Mouse (Mus musculus): Measurements from ENCODE around the gene Slc25a44. TPM values are rescaled to one million over a fixed set of nuclear protein-coding genes. Genes with fewer than 3 reads are reported as not detected.

Gene Slc25a44
- total and polyA plus RNA-seq, 2 experiments from 2014 or later, result 34.1 to 68.6 TPM

DNA sequence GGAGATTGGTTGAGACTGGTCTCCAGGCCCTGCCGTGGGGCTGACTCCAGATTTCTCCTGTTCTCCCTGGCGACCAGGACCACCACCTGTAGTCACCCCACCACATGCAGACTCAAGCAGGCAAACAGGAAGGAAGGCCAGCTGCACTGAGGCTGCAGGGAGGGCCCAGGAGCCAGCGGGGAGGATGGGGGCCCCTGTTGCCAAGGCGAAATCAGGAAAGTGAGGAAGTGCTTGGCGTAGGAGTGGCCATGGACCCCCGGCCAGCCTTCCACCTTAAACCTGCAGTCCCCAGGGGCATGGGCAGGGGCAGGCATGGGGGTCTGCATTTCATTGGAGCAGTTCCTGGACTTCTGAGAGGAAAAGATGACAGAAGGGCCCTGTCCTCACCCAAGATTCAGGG, 63.8 kb downstream of the Slc25a44 start:
- Histone ChIP-seq H3K36me3 (ENCODE audit: insufficient read depth, low read length) (peaks cover 54% of the 10 kb centered on the region), H3K27me3 (ENCODE audit: insufficient read depth, low read length) (no peaks in the 10 kb centered on the region), H3K9ac (replicated peaks; ENCODE audit: low read length) (no peak overlapping the region), H3K4me2 (ENCODE audit: low read depth, low read length) (no peak overlapping the region), H3K9me3 (ENCODE audit: low read length) (no peaks in the 10 kb centered on the region), H3K4me3 (ENCODE audit: low read length) (no peak overlapping the region), H3K4me1 (ENCODE audit: insufficient read depth, low read length) (no peaks in the 10 kb centered on the region), H3K27ac (peak overlapping the region; percentile 68; the same call in 1 of the 2 replicates)
- no peak for DNase-seq (ENCODE audit: low spot score)
- WGBS, result 77% methylated on average over 6 of the region's 6 CpGs
- TF ChIP-seq CTCF (IDR thresholded peaks at IDR 0.05; ENCODE audit: low read depth), result no peak
- no peak for ATAC-seq

Small RNA genes within 50 kb of the gene (microRNA-seq; reads per million reads assigned to microRNA genes)
- gene Mir7011, result 0.18 to 0.36 reads per million in 2 experiments

Other genes starting within 250 kb of the Slc25a44 start
- 0.94 and 1.0 TPM in 2 replicates for gene Rhbg, start 170.4 kb downstream of the Slc25a44 start, total RNA-seq (2014; rRNA removed)
- 0.37 and 0.43 TPM in 2 replicates for gene Rhbg, start 170.4 kb downstream of the Slc25a44 start, polyA plus RNA-seq (2015; fragmentation: Nextera tagmentation; extraction: Ambion mirVana)
- 2.1 TPM in 1 of 2 replicates, not detected in the other for gene Gm38392, start 137.9 kb downstream of the Slc25a44 start, total RNA-seq (2014; rRNA removed)
- 0.21 and 0.24 TPM in 2 replicates for gene Gm38392, start 137.9 kb downstream of the Slc25a44 start, polyA plus RNA-seq (2015; fragmentation: Nextera tagmentation; extraction: Ambion mirVana)
- gene Tsacc, start 128.1 kb downstream of the Slc25a44 start, total RNA-seq (2014; rRNA removed), result not detected in 2 replicates
- 10.5 and 10.6 TPM in 2 replicates for gene Tsacc, start 128.1 kb downstream of the Slc25a44 start, polyA plus RNA-seq (2015; fragmentation: Nextera tagmentation; extraction: Ambion mirVana)
- 231 and 236 TPM in 2 replicates for gene Cct3, start 128.0 kb downstream of the Slc25a44 start, total RNA-seq (2014; rRNA removed)
- 388 and 401 TPM in 2 replicates for gene Cct3, start 128.0 kb downstream of the Slc25a44 start, polyA plus RNA-seq (2015; fragmentation: Nextera tagmentation; extraction: Ambion mirVana)
- 54.9 and 76.9 TPM in 2 replicates for gene Glmp, start 100.1 kb downstream of the Slc25a44 start, total RNA-seq (2014; rRNA removed)
- 135 and 142 TPM in 2 replicates for gene Glmp, start 100.1 kb downstream of the Slc25a44 start, polyA plus RNA-seq (2015; fragmentation: Nextera tagmentation; extraction: Ambion mirVana)
- 0.52 and 0.54 TPM in 2 replicates for gene Tmem79, start 89.0 kb downstream of the Slc25a44 start, total RNA-seq (2014; rRNA removed)
- 1.1 and 1.5 TPM in 2 replicates for gene Tmem79, start 89.0 kb downstream of the Slc25a44 start, polyA plus RNA-seq (2015; fragmentation: Nextera tagmentation; extraction: Ambion mirVana)
- 78.8 and 98.1 TPM in 2 replicates for gene Smg5, start 88.9 kb downstream of the Slc25a44 start, total RNA-seq (2014; rRNA removed)
- gene Smg5, start 88.9 kb downstream of the Slc25a44 start, polyA plus RNA-seq (2015; fragmentation: Nextera tagmentation; extraction: Ambion mirVana), result 42.9 and 43.0 TPM in 2 replicates
- gene Paqr6, start 60.6 kb downstream of the Slc25a44 start, total RNA-seq (2014; rRNA removed), result 8.3 and 10.1 TPM in 2 replicates
- 8.6 and 10.3 TPM in 2 replicates for gene Paqr6, start 60.6 kb downstream of the Slc25a44 start, polyA plus RNA-seq (2015; fragmentation: Nextera tagmentation; extraction: Ambion mirVana)
- not detected in 2 replicates for gene Bglap3, start 52.4 kb downstream of the Slc25a44 start, total RNA-seq (2014; rRNA removed)
- 0.15 TPM in 1 of 2 replicates, not detected in the other for gene Bglap3, start 52.4 kb downstream of the Slc25a44 start, polyA plus RNA-seq (2015; fragmentation: Nextera tagmentation; extraction: Ambion mirVana)
- not detected in 2 replicates for gene Bglap2, start 46.4 kb downstream of the Slc25a44 start, total RNA-seq (2014; rRNA removed)
- gene Bglap2, start 46.4 kb downstream of the Slc25a44 start, polyA plus RNA-seq (2015; fragmentation: Nextera tagmentation; extraction: Ambion mirVana), result not detected in 2 replicates
- not detected in 2 replicates for gene Bglap, start 40.7 kb downstream of the Slc25a44 start, total RNA-seq (2014; rRNA removed)
- not detected in 2 replicates for gene Bglap, start 40.7 kb downstream of the Slc25a44 start, polyA plus RNA-seq (2015; fragmentation: Nextera tagmentation; extraction: Ambion mirVana)
- gene Pmf1, start 14.8 kb downstream of the Slc25a44 start, total RNA-seq (2014; rRNA removed), result 39.4 and 60.4 TPM in 2 replicates
- gene Pmf1, start 14.8 kb downstream of the Slc25a44 start, polyA plus RNA-seq (2015; fragmentation: Nextera tagmentation; extraction: Ambion mirVana), result 47.2 and 48.4 TPM in 2 replicates
- gene Sema4a, start 36.0 kb upstream of the Slc25a44 start, total RNA-seq (2014; rRNA removed), result 39.4 and 45.2 TPM in 2 replicates
- 25.4 and 26.5 TPM in 2 replicates for gene Sema4a, start 36.0 kb upstream of the Slc25a44 start, polyA plus RNA-seq (2015; fragmentation: Nextera tagmentation; extraction: Ambion mirVana)
- gene Lmna, start 84.8 kb upstream of the Slc25a44 start, total RNA-seq (2014; rRNA removed), result 59.7 and 60.8 TPM in 2 replicates
- 59.1 and 61.1 TPM in 2 replicates for gene Lmna, start 84.8 kb upstream of the Slc25a44 start, polyA plus RNA-seq (2015; fragmentation: Nextera tagmentation; extraction: Ambion mirVana)
- gene Mex3a, start 107.3 kb upstream of the Slc25a44 start, total RNA-seq (2014; rRNA removed), result 52.3 and 54.5 TPM in 2 replicates
- 13.9 and 15.3 TPM in 2 replicates for gene Mex3a, start 107.3 kb upstream of the Slc25a44 start, polyA plus RNA-seq (2015; fragmentation: Nextera tagmentation; extraction: Ambion mirVana)
- gene Rab25, start 123.2 kb upstream of the Slc25a44 start, total RNA-seq (2014; rRNA removed), result not detected in 2 replicates
- gene Rab25, start 123.2 kb upstream of the Slc25a44 start, polyA plus RNA-seq (2015; fragmentation: Nextera tagmentation; extraction: Ambion mirVana), result 0.44 and 1.3 TPM in 2 replicates
- gene Lamtor2, start 127.9 kb upstream of the Slc25a44 start, total RNA-seq (2014; rRNA removed), result 45.1 and 59.2 TPM in 2 replicates
- 189 and 198 TPM in 2 replicates for gene Lamtor2, start 127.9 kb upstream of the Slc25a44 start, polyA plus RNA-seq (2015; fragmentation: Nextera tagmentation; extraction: Ambion mirVana)
- 119 and 131 TPM in 2 replicates for gene Ubqln4, start 128.6 kb upstream of the Slc25a44 start, total RNA-seq (2014; rRNA removed)
- gene Ubqln4, start 128.6 kb upstream of the Slc25a44 start, polyA plus RNA-seq (2015; fragmentation: Nextera tagmentation; extraction: Ambion mirVana), result 29.4 and 29.8 TPM in 2 replicates
- gene Ssr2, start 150.7 kb upstream of the Slc25a44 start, total RNA-seq (2014; rRNA removed), result 247 and 307 TPM in 2 replicates
- gene Ssr2, start 150.7 kb upstream of the Slc25a44 start, polyA plus RNA-seq (2015; fragmentation: Nextera tagmentation; extraction: Ambion mirVana), result 209 and 210 TPM in 2 replicates
- gene Arhgef2, start 180.8 kb upstream of the Slc25a44 start, total RNA-seq (2014; rRNA removed), result 93.4 and 100 TPM in 2 replicates
- gene Arhgef2, start 180.8 kb upstream of the Slc25a44 start, polyA plus RNA-seq (2015; fragmentation: Nextera tagmentation; extraction: Ambion mirVana), result 56.0 and 57.1 TPM in 2 replicates
- gene Rxfp4, start 228.0 kb upstream of the Slc25a44 start, total RNA-seq (2014; rRNA removed), result not detected in 2 replicates
- not detected in 2 replicates for gene Rxfp4, start 228.0 kb upstream of the Slc25a44 start, polyA plus RNA-seq (2015; fragmentation: Nextera tagmentation; extraction: Ambion mirVana)

Measured in hindbrain, postnatal 0 days (tissue).